Mouse (Mus musculus) retina, postnatal 7 days (tissue): Measurements from ENCODE around the gene Bok.

Experiments
- DNase-seq: peaks from one replicate; pipeline ENCODE4 v3.0.0-alpha.2; 2012; ENCODE audit warnings: low read depth, low spot score

Gene Bok

GRCm38 (mm10) chr1:93742910-93743309, 57.5 kb downstream of the Bok start:
- DNase-seq, result no peak
